Mouse (Mus musculus) heart, adult 2 months (tissue): Measurements from ENCODE around the gene Tspoap1.

Experiments
- CTCF ChIP-seq: fragments of 200-600 bp; IDR thresholded peaks from 2 replicates; pipeline ENCODE4 v1.8.1; 2022; ENCODE audit warnings: antibody characterized with exemption, mild to moderate bottlenecking, moderate library complexity
- EP300 ChIP-seq: fragments of 200-500 bp; IDR thresholded peaks from 2 replicates; pipeline ENCODE4 v1.6.1; 2011; ENCODE audit warnings: low read depth, low read length, control low read depth; ENCODE audit not compliant: insufficient read depth
- POLR2A ChIP-seq: fragments of 200-500 bp; IDR thresholded peaks from 2 replicates; pipeline ENCODE4 v1.6.1; 2011; ENCODE audit warnings: mild to moderate bottlenecking, low read depth, low read length, control low read depth; ENCODE audit not compliant: insufficient read depth

DNA sequence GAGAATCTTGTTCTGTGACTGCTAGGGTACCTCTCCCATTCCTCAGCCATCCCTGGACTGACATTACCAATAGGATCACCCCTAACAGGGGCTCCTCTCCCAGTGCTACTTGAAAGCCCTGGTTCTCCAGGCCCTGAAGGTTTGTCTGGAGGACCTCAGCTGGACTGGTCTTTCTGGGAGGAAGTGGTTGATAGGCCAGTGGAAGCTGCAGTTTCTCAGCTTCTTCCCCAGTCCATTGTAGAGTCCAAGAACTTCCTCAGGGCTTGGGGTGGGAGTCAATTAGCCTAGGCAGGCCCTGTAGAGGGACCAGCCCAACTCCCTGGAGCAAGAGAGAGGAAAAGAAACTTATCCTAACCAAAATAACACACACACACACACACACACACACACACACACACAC lies 34.8 kb upstream of the Tspoap1 start:
- TF ChIP-seq CTCF (no peak), POLR2A (no peak), EP300 (no peak)
